Mouse (Mus musculus) ES-Bruce4 (cell line): ENCODE data around the gene Med24. TPM values are rescaled to one million over a fixed set of nuclear protein-coding genes. Genes with fewer than 3 reads are reported as not detected.

ENCODE experiments used
- H3K27ac ChIP-seq: 2 replicates; pipeline ENCODE4 v1.5.1; 2012; ENCODE audit warnings: low read length, inconsistent platforms; ENCODE audit not compliant: insufficient read depth
- H3K27me3 ChIP-seq: 2 replicates; pipeline ENCODE4 v1.6.1; 2012; ENCODE audit warnings: mild to moderate bottlenecking, low read length, inconsistent platforms; ENCODE audit not compliant: control insufficient read depth, poor library complexity, insufficient read depth, severe bottlenecking
- H3K36me3 ChIP-seq: 2 replicates; pipeline ENCODE4 v1.6.1; 2012; ENCODE audit warnings: inconsistent platforms, mild to moderate bottlenecking, low read length, moderate library complexity; ENCODE audit not compliant: control insufficient read depth, poor library complexity, insufficient read depth, severe bottlenecking
- H3K4me1 ChIP-seq: one replicate; pipeline ENCODE4 v1.8.1; 2011; ENCODE audit warnings: low read length; ENCODE audit not compliant: control insufficient read depth, insufficient read depth
- H3K4me3 ChIP-seq: 2 replicates; pipeline ENCODE4 v1.5.1; 2011; ENCODE audit warnings: low read depth, mild to moderate bottlenecking, low read length
- H3K9ac ChIP-seq: 2 replicates; pipeline ENCODE4 v1.6.1; 2012; ENCODE audit warnings: low read depth, mild to moderate bottlenecking, inconsistent platforms; ENCODE audit not compliant: poor library complexity, severe bottlenecking
- H3K9me3 ChIP-seq: replicated peaks from 2 replicates; pipeline ENCODE4 v1.6.1; 2012; ENCODE audit warnings: mild to moderate bottlenecking, low read length, inconsistent platforms; ENCODE audit not compliant: control insufficient read depth, poor library complexity, insufficient read depth, severe bottlenecking
- CTCF ChIP-seq: IDR thresholded peaks from one replicate; pipeline ENCODE4 v1.8.1; 2011; ENCODE audit warnings: low read depth, low read length
- EP300 ChIP-seq: IDR thresholded peaks from 2 replicates; pipeline ENCODE4 v1.6.1; 2011; ENCODE audit warnings: low read depth, low read length; ENCODE audit not compliant: insufficient read depth
- POLR2A ChIP-seq: IDR thresholded peaks from one replicate; pipeline ENCODE4 v1.8.1; 2011; ENCODE audit warnings: low read length; ENCODE audit not compliant: insufficient read depth
- polyA plus RNA-seq: library from polyadenylated mRNA; stranded (reverse); fragments of >200 nt; gene quantifications from 2 replicates; pipeline ENCODE4 v1.2.4, GENCODE M21; 2011; ENCODE audit warnings: low read depth; ENCODE audit not compliant: missing spikeins, insufficient read depth, insufficient read length

Med24 gene
- polyA plus RNA-seq, 1 experiment, result 83.5 TPM

DNA sequence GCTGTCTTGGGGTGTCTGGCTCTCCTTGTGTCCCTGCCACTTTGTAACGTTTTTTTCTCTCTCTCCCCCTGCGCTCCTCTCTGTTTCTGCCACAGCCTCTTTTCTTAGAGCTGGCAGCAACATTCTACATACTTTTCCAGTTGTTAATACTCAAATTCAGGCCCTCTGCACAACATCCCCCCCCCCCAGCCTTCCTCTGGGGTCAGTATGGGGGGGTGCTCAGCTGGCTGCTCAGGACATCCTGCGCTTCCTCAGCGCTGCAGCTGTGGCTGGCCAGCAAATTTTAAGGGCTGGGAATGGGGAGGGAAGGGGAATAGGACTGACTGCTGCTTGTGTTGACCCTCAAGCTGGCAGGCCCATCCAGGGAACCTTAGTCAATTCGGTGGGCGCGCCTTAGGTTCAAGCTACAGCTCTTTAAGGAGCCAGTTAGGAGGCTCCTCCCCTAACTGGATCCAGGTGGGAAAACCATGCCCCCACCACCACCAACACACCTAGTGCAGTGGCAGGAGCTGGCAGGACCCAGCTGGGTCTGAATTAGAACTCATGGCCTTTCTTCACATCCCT is 15.3 kb upstream of the Med24 start:
- Histone ChIP-seq H3K4me1 (peaks cover 34% of the 10 kb centered on the region), H3K4me3 (no peak overlapping the region), H3K27ac (peak overlapping the region; percentile 53), H3K36me3 (no peaks in the 10 kb centered on the region), H3K27me3 (no peaks in the 10 kb centered on the region), H3K9me3 (no peaks in the 10 kb centered on the region), H3K9ac (peak overlapping the region; percentile 34; the same call in 1 of the 2 replicates)
- TF ChIP-seq CTCF, result no peak
- no peak for TF ChIP-seq POLR2A
- no peak for TF ChIP-seq EP300

- no peak overlapping the region for H3K4me3 ChIP-seq
- H3K9me3 ChIP-seq, result no peaks in the 10 kb centered on the region
- TF ChIP-seq EP300 (no peak), CTCF (no peak), POLR2A (no peak)
- no peaks in the 10 kb centered on the region for H3K27me3 ChIP-seq
- H3K27ac ChIP-seq, result peak overlapping the region; percentile 53
- H3K9ac ChIP-seq, result 0 out of 2 replicates have a peak overlapping the region, but pooled peaks have one; percentile 34
- no peaks in the 10 kb centered on the region for H3K36me3 ChIP-seq
- H3K4me1 ChIP-seq, result peaks cover 32% of the 10 kb centered on the region
These were observed 14.6 kb upstream of the Med24 start for GRCm38 (mm10) chr11:98743655-98744345.

DNA sequence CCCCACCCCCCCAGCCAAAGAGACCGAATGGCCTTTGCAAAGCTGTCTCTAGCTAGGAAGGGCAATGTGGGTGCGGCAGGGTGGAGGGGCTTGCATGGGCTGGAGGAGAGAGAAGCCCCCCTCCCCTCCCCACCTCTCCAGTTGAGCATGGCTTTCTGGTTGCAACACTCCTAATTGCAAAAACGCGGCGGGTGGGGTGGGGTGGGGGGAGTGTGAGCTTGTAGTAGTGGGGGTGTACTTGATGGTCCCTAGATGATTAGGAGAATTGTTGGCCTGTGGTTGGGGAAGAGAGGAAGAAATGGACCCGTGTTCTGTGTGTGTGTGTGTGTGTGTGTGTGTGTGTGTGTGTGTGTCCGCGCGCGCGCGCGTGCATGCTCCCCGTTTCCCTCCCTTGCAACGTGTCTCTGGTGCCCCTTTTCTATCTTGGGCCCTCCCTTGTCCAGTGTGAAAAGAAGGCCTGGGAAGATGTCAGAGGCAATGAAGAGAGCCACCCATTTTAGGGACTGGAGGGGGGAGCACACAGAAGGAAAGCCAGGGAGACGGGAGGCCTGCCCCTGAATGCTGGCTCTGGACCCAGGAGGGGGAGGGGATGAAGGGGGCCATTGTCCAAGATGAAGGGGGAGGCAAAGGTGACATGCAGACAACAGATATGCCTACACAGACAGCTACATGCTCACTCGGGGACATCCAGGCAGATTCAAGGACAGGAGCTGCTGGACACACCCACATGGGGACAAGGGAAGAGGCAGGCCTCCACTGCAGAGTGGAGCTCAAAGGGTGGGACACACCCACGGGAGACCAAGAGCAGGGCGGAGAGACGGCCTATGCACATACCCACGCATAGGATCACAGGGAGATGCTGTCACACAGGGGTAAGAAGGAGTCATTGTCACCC is 13.4 kb upstream of the Med24 start:
- Histone ChIP-seq H3K4me3 (peak overlapping the region; percentile 84), H3K9me3 (no peaks in the 10 kb centered on the region), H3K27me3 (no peaks in the 10 kb centered on the region), H3K27ac (no peak overlapping the region), H3K9ac (peak overlapping the region; percentile 89), H3K36me3 (no peaks in the 10 kb centered on the region), H3K4me1 (peaks cover 33% of the 10 kb centered on the region)
- TF ChIP-seq POLR2A (no peak), EP300 (0 out of 2 replicates have a peak, but pooled peaks have one; percentile 6), CTCF (no peak)

GRCm38 (mm10) chr11:98741622-98742396 is 12.6 kb upstream of the Med24 start:
- Histone ChIP-seq H3K9ac (peak overlapping the region; percentile 89), H3K4me1 (peaks cover 27% of the 10 kb centered on the region), H3K27me3 (no peaks in the 10 kb centered on the region), H3K9me3 (no peaks in the 10 kb centered on the region), H3K4me3 (peak overlapping the region; percentile 84), H3K36me3 (no peaks in the 10 kb centered on the region), H3K27ac (no peak overlapping the region)
- TF ChIP-seq POLR2A (no peak), CTCF (peak; percentile 17)

DNA sequence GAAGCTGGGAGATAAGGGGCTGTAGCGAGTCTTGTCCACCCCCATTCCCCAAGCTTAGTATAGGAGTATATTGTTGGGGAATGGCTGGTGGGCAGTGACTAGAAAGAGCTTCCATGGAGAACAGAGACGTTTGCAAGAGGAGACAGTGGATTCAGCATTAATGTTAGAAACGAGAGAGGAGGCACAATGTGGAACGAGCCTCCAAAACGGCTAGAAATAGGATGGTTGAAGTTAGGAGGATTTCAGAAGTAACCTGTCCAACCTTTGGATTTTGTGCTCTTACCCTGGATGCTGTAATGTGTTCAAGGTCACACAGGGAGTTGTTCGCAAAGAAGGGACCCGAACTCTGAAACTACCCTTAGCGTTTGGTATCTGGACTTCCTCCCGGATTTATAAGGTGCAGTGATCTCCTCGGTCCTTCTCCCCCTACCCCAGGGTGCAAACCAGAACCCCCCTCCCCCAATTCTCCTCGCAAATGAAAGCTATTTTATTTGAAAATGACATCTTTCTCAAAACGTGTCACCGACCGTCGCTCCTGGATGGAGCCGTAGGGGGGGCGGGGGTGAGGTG is 11.9 kb upstream of the Med24 start:
- peak overlapping the region; percentile 80 for H3K4me3 ChIP-seq
- H3K27me3 ChIP-seq, result no peaks in the 10 kb centered on the region
- H3K27ac ChIP-seq, result peak overlapping the region; percentile 40
- H3K9me3 ChIP-seq, result no peaks in the 10 kb centered on the region
- TF ChIP-seq CTCF, result no peak
- TF ChIP-seq POLR2A, result no peak
- TF ChIP-seq EP300, result no peak
- H3K9ac ChIP-seq, result peak overlapping the region; percentile 89
- peaks cover 24% of the 10 kb centered on the region for H3K4me1 ChIP-seq
- H3K36me3 ChIP-seq, result no peaks in the 10 kb centered on the region
